Mouse (Mus musculus) cerebellum, adult 2 months (tissue): ENCODE measurements around the gene Gm14410.
"Not testable (repeated sequence)": the region's sequence is repeated elsewhere in the genome, so short reads cannot be mapped to it uniquely, and the experiment has no call there.

ENCODE experiments used
- CTCF ChIP-seq: fragments of 200-500 bp; IDR thresholded peaks from 2 replicates; pipeline ENCODE4 v1.5.1; 2011; ENCODE audit warnings: low read depth, mild to moderate bottlenecking, control low read depth, low read length, moderate library complexity, borderline replicate concordance; ENCODE audit not compliant: insufficient read depth
- POLR2A ChIP-seq: fragments of 200-500 bp; IDR thresholded peaks from 2 replicates; pipeline ENCODE4 v1.6.1; 2011; ENCODE audit warnings: low read length, control low read depth, borderline replicate concordance; ENCODE audit not compliant: insufficient read depth

GRCm38 (mm10) chr2:177206341-177206740 is at the start of gene Gm14410:
- not testable (repeated sequence) for TF ChIP-seq CTCF, POLR2A
